Mouse (Mus musculus): ENCODE measurements around the gene Rasgef1c.

- TF ChIP-seq CTCF (IDR thresholded peaks at IDR 0.05; ENCODE audit: extremely low read depth, insufficient read length, insufficient replicate concordance, low read depth, low read length) (no peak), POLR2A (IDR thresholded peaks at IDR 0.05; ENCODE audit: low read depth, low read length) (no peak)
Measured at GRCm38 (mm10) chr11:50017511-50017910, 115.9 kb downstream of the Rasgef1c start.

All from small intestine, adult 2 months (tissue).